Mouse (Mus musculus): ENCODE measurements around the gene Olfr521.
"Not testable (repeated sequence)": the region's sequence is repeated elsewhere in the genome, so short reads cannot be mapped to it uniquely, and the experiment has no call there.

Gene Olfr521

GRCm38 (mm10) chr7:99763207-99763606, at the start of gene Olfr521:
Olfr521 (plus strand) TSS chr7:99763507.
- no peak for DNase-seq (ENCODE audit: low read depth, low spot score)

GRCm38 (mm10) chr7:99716536-99716935, 46.8 kb upstream of the Olfr521 start:
- DNase-seq (ENCODE audit: low read depth, low spot score) = no peak

GRCm38 (mm10) chr7:99729973-99730372, 33.3 kb upstream of the Olfr521 start, which contains the start of gene Olfr520:
Olfr520 (plus strand) TSS chr7:99730273.
- no peak for DNase-seq (ENCODE audit: low read depth, low spot score)

- DNase-seq (ENCODE audit: low read depth, low spot score) = no peak
These were observed 28.7 kb upstream of the Olfr521 start for GRCm38 (mm10) chr7:99734612-99735011.

- DNase-seq (ENCODE audit: low read depth, low spot score) = not testable (repeated sequence)
These were observed 27.8 kb upstream of the Olfr521 start for GRCm38 (mm10) chr7:99735491-99735890.

- no peak for DNase-seq (ENCODE audit: low read depth, low spot score)
These were observed 24.0 kb upstream of the Olfr521 start for GRCm38 (mm10) chr7:99739276-99739675.

GRCm38 (mm10) chr7:99781385-99781784, 18.1 kb downstream of the Olfr521 start:
- DNase-seq (ENCODE audit: low read depth, low spot score) = no peak

- no peak for DNase-seq (ENCODE audit: low read depth, low spot score)
These were observed 18.6 kb downstream of the Olfr521 start for GRCm38 (mm10) chr7:99781916-99782315.

- DNase-seq (ENCODE audit: low read depth, low spot score) = no peak
These were observed 20.1 kb downstream of the Olfr521 start for GRCm38 (mm10) chr7:99783421-99783820.

- DNase-seq (ENCODE audit: low read depth, low spot score) = no peak
These were observed 22.2 kb downstream of the Olfr521 start for GRCm38 (mm10) chr7:99785553-99785952.

GRCm38 (mm10) chr7:99786774-99787173, 23.5 kb downstream of the Olfr521 start:
- DNase-seq (ENCODE audit: low read depth, low spot score) = no peak

- no peak for DNase-seq (ENCODE audit: low read depth, low spot score)
These were observed 24.6 kb downstream of the Olfr521 start for GRCm38 (mm10) chr7:99787935-99788334.

- DNase-seq (ENCODE audit: low read depth, low spot score) = no peak
These were observed 25.3 kb downstream of the Olfr521 start for GRCm38 (mm10) chr7:99788563-99788962.

- no peak for DNase-seq (ENCODE audit: low read depth, low spot score)
These were observed 27.5 kb downstream of the Olfr521 start for GRCm38 (mm10) chr7:99790816-99791215.

- DNase-seq (ENCODE audit: low read depth, low spot score) = no peak
These were observed 30.8 kb downstream of the Olfr521 start for GRCm38 (mm10) chr7:99794096-99794495.

GRCm38 (mm10) chr7:99795192-99795981, 32.1 kb downstream of the Olfr521 start:
- DNase-seq (ENCODE audit: low read depth, low spot score) = no peak

- DNase-seq (ENCODE audit: low read depth, low spot score) = no peak
These were observed 33.2 kb downstream of the Olfr521 start for GRCm38 (mm10) chr7:99796471-99796870.

- no peak for DNase-seq (ENCODE audit: low read depth, low spot score)
These were observed 34.0 kb downstream of the Olfr521 start for GRCm38 (mm10) chr7:99797261-99797660.

- DNase-seq (ENCODE audit: low read depth, low spot score) = peak; percentile 73
These were observed 34.8 kb downstream of the Olfr521 start for GRCm38 (mm10) chr7:99797911-99798647.

- no peak for DNase-seq (ENCODE audit: low read depth, low spot score)
These were observed 35.8 kb downstream of the Olfr521 start for GRCm38 (mm10) chr7:99799118-99799517.

- no peak for DNase-seq (ENCODE audit: low read depth, low spot score)
These were observed 40.2 kb downstream of the Olfr521 start for GRCm38 (mm10) chr7:99803535-99803934.

GRCm38 (mm10) chr7:99804033-99804432, 40.7 kb downstream of the Olfr521 start:
- DNase-seq (ENCODE audit: low read depth, low spot score) = not testable (repeated sequence)

- no peak for DNase-seq (ENCODE audit: low read depth, low spot score)
These were observed 42.0 kb downstream of the Olfr521 start for GRCm38 (mm10) chr7:99805340-99805739.
